Mouse (Mus musculus) MEL (cell line): ENCODE data around the gene Gm13889. TPM values are rescaled to one million over a fixed set of nuclear protein-coding genes. Genes with fewer than 3 reads are reported as not detected.

Experiments
- DNase-seq: peaks from one replicate; pipeline ENCODE4 v3.0.0; 2011; ENCODE audit warnings: low read depth, low spot score
- H3K27ac ChIP-seq: 2 replicates; pipeline ENCODE4 v1.5.1; 2012; ENCODE audit warnings: low read depth, mild to moderate bottlenecking, control low read depth, low read length, moderate library complexity; ENCODE audit not compliant: control insufficient read depth
- H3K27me3 ChIP-seq, 2 experiments: fragments of 150-350 bp in 1 of 2; sonication (generic) in 1 of 2; 2 replicates each; pipeline ENCODE4 v1.6.1; 2012; ENCODE audit warnings: low read length in 2 of 2, mild to moderate bottlenecking in 2 of 2, improper control_type of control experiment in 1 of 2, moderate library complexity in 1 of 2; ENCODE audit not compliant: insufficient read depth in 2 of 2, control insufficient read depth in 1 of 2
- H3K36me3 ChIP-seq, 2 experiments: 2 replicates each; pipeline ENCODE4 v1.6.1; 2012 to 2014; ENCODE audit warnings: low read length in 2 of 2, improper control_type of control experiment in 1 of 2, inconsistent platforms in 1 of 2, mild to moderate bottlenecking in 1 of 2; ENCODE audit not compliant: insufficient read depth in 2 of 2, control insufficient read depth in 1 of 2
- H3K4me1 ChIP-seq, 2 experiments: fragments of 150-350 bp in 1 of 2; sonication (generic) in 1 of 2; 2 replicates each; pipeline ENCODE4 v1.6.1; 2012; ENCODE audit warnings: low read length in 2 of 2, improper control_type of control experiment in 1 of 2, mild to moderate bottlenecking in 1 of 2; ENCODE audit not compliant: insufficient read depth in 2 of 2, control insufficient read depth in 1 of 2
- H3K4me3 ChIP-seq, 2 experiments: fragments of 150-350 bp in 1 of 2; sonication (generic) in 1 of 2; 2 replicates each; pipeline ENCODE4 v1.5.1; 2012; ENCODE audit warnings: low read depth in 2 of 2, low read length in 2 of 2, mild to moderate bottlenecking in 2 of 2, moderate library complexity in 2 of 2, control low read depth in 1 of 2, improper control_type of control experiment in 1 of 2; ENCODE audit not compliant: control insufficient read depth in 1 of 2, insufficient read depth in 1 of 2
- H3K79me2 ChIP-seq: 2 replicates; pipeline ENCODE4 v1.6.1; 2012; ENCODE audit warnings: mild to moderate bottlenecking, low read length, moderate library complexity; ENCODE audit not compliant: control insufficient read depth, poor library complexity, insufficient read depth
- H3K9ac ChIP-seq: 2 replicates; pipeline ENCODE4 v1.6.1; 2012; ENCODE audit warnings: low read depth, mild to moderate bottlenecking, control low read depth, low read length, moderate library complexity; ENCODE audit not compliant: control insufficient read depth, poor library complexity, severe bottlenecking
- H3K9me3 ChIP-seq: fragments of 150-350 bp; sonication (generic); replicated peaks from 2 replicates; pipeline ENCODE4 v1.6.1; 2012; ENCODE audit warnings: mild to moderate bottlenecking, low read length, improper control_type of control experiment, moderate library complexity; ENCODE audit not compliant: insufficient read depth
- ELF1 ChIP-seq: IDR thresholded peaks from 2 replicates; pipeline ENCODE4 v1.6.1; 2014; ENCODE audit warnings: low read depth, mild to moderate bottlenecking, inconsistent platforms, low read length, improper control_type of control experiment, moderate library complexity
- EP300 ChIP-seq, 2 experiments: IDR thresholded peaks; 2 replicates each; pipeline ENCODE4 v1.6.1; 2011; ENCODE audit warnings: improper control_type of control experiment in 2 of 2, low read length in 2 of 2, low read depth in 1 of 2, mild to moderate bottlenecking in 1 of 2
- GABPA ChIP-seq: IDR thresholded peaks from 2 replicates; pipeline ENCODE4 v1.6.1; 2012; ENCODE audit warnings: low read depth, mild to moderate bottlenecking, inconsistent platforms, low read length, improper control_type of control experiment, moderate library complexity
- GATA1 ChIP-seq: IDR thresholded peaks from 2 replicates; pipeline ENCODE4 v1.6.1; 2011; ENCODE audit warnings: low read depth, low read length, improper control_type of control experiment
- HCFC1 ChIP-seq: IDR thresholded peaks from 2 replicates; pipeline ENCODE4 v1.6.1; 2012; ENCODE audit warnings: low read depth, mild to moderate bottlenecking, inconsistent platforms, low read length, improper control_type of control experiment, moderate library complexity
- JUND ChIP-seq: IDR thresholded peaks from 2 replicates; pipeline ENCODE4 v1.6.1; 2011; ENCODE audit warnings: low read depth, mild to moderate bottlenecking, improper control_type of control experiment, low read length
- MEF2A ChIP-seq: IDR thresholded peaks from 2 replicates; pipeline ENCODE4 v1.6.1; 2014; ENCODE audit warnings: low read depth, mild to moderate bottlenecking, inconsistent platforms, low read length, improper control_type of control experiment; ENCODE audit not compliant: poor library complexity, insufficient replicate concordance, severe bottlenecking; ENCODE audit errors: extremely low read depth
- MXI1 ChIP-seq: IDR thresholded peaks from 2 replicates; pipeline ENCODE4 v1.6.1; 2011; ENCODE audit warnings: mild to moderate bottlenecking, low read depth, low read length, improper control_type of control experiment
- MYB ChIP-seq: IDR thresholded peaks from 2 replicates; pipeline ENCODE4 v1.6.1; 2011; ENCODE audit warnings: mild to moderate bottlenecking, low read depth, low read length, improper control_type of control experiment
- NRF1 ChIP-seq: IDR thresholded peaks from 2 replicates; pipeline ENCODE4 v1.6.1; 2014; ENCODE audit warnings: low read depth, mild to moderate bottlenecking, inconsistent platforms, low read length, improper control_type of control experiment, moderate library complexity; ENCODE audit not compliant: poor library complexity, insufficient read depth, severe bottlenecking
- POLR2AphosphoS2 ChIP-seq: IDR thresholded peaks from 2 replicates; pipeline ENCODE4 v1.6.1; 2011; ENCODE audit warnings: low read length, improper control_type of control experiment
- POLR2AphosphoS5 ChIP-seq: IDR thresholded peaks from 2 replicates; pipeline ENCODE4 v1.6.1; 2012; ENCODE audit warnings: low read depth, borderline replicate concordance, mild to moderate bottlenecking, inconsistent platforms, low read length, moderate library complexity, mixed read lengths
- TAL1 ChIP-seq: IDR thresholded peaks from 2 replicates; pipeline ENCODE4 v1.6.1; 2012; ENCODE audit warnings: mild to moderate bottlenecking, inconsistent platforms, low read length, moderate library complexity, mixed read lengths
- TCF12 ChIP-seq: IDR thresholded peaks from 2 replicates; pipeline ENCODE4 v1.6.1; 2014; ENCODE audit warnings: low read depth, mild to moderate bottlenecking, inconsistent platforms, low read length, improper control_type of control experiment, moderate library complexity
- USF2 ChIP-seq, 2 experiments: IDR thresholded peaks; 2 replicates each; pipeline ENCODE4 v1.6.1; 2011 to 2012; ENCODE audit warnings: improper control_type of control experiment in 2 of 2, low read length in 2 of 2, borderline replicate concordance in 1 of 2, inconsistent platforms in 1 of 2, low read depth in 1 of 2, mild to moderate bottlenecking in 1 of 2; ENCODE audit not compliant: insufficient read depth in 1 of 2
- ZKSCAN1 ChIP-seq: IDR thresholded peaks from 2 replicates; pipeline ENCODE4 v1.6.1; 2012; ENCODE audit warnings: low read depth, mild to moderate bottlenecking, inconsistent platforms, low read length, improper control_type of control experiment, moderate library complexity
- ZMIZ1 ChIP-seq: IDR thresholded peaks from 2 replicates; pipeline ENCODE4 v1.6.1; 2012; ENCODE audit warnings: low read depth, mild to moderate bottlenecking, inconsistent platforms, low read length, improper control_type of control experiment, moderate library complexity
- polyA plus RNA-seq, 2 experiments: library from polyadenylated mRNA; stranded (reverse) in 1 of 2; unstranded in 1 of 2; fragments of >175 nt in 1 of 2; fragments of >200 nt in 1 of 2; gene quantifications; 2 replicates each; pipeline versions ENCODE4 v1.2.1 to v1.2.4; 2012; ENCODE audit warnings: low replicate concordance in 2 of 2, low read depth in 1 of 2; ENCODE audit not compliant: insufficient read length in 2 of 2, insufficient read depth in 1 of 2, missing spikeins in 1 of 2
- total RNA-seq: library from RNA; depleted of rRNA; stranded (reverse); fragments of 300-350 nt; gene quantifications from 2 replicates; pipeline ENCODE4 v1.2.3, GENCODE M21; 2012

Gene Gm13889
- total and polyA plus RNA-seq, 3 experiments = not detected

DNA sequence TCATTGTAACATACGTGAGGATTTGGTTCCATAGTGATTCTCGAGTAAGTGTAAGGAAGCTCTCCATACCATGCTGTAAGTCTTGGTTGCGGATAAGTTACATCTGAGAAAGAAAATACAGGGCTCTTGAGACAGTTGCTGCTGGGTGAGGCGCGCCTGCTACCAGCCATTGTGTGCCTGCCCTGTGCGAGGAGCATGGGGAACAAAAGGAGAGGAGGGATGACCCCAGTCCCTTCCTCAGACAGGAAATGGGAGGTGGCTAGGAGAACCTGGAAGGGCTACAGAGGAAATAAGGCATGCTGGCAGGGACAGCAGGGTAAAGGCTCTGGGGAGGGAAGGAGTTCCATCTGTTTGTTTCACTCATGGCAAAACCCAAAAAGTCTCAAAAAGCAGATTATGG is 44.4 kb upstream of the Gm13889 start:
- Histone ChIP-seq H3K9ac (no peak overlapping the region), H3K9me3 (no peaks in the 10 kb centered on the region), H3K27ac (no peak overlapping the region), H3K4me1 (no peaks in the 10 kb centered on the region; a peak in 1 of 4 replicates), H3K4me3 (no peak overlapping the region), H3K27me3 (peaks cover 7 to 11% of the 10 kb centered on the region in 2 experiments), H3K79me2 (no peaks in the 10 kb centered on the region), H3K36me3 (no peaks in the 10 kb centered on the region)
- DNase-seq = no peak
- TF ChIP-seq ELF1 (no peak), MYB (no peak), GATA1 (no peak), HCFC1 (no peak), MEF2A (no peak), GABPA (no peak), MXI1 (no peak), TAL1 (no peak), JUND (no peak), ZMIZ1 (no peak), USF2 (IDR thresholded peaks at IDR 0.05; ENCODE audit: borderline replicate concordance in 1 of 2, insufficient read depth in 1 of 2, low read depth in 1 of 2, low read length in 2 of 2) (no peak), ZKSCAN1 (no peak), NRF1 (no peak)

DNA sequence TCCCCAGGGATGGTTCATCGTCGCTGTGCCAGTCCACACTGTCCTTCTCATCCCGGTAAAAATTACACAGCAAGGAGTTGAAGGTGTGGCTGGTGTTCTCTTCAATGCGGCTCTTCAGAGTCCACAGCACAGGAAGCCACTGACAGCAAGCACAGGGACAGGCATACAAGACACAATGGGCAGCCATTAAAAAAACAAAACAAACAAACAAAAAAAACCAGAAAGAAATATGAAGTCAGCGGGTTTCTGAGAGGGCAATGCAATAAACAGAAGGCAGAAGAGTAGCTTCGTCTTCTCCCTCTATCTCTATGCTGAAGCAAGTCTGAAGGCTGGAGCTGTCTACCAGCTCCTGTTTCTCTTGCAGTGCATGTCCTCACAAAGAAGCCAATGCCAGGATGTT is 39.3 kb upstream of the Gm13889 start, which contains the start of gene Gm27027:
Gene Gm27027, minus strand, starts transcription at position 101 of the 400 bp plus-strand sequence.
- Histone ChIP-seq H3K27me3 (peaks cover 13 to 17% of the 10 kb centered on the region in 2 experiments), H3K4me1 (peaks cover 0 to 4% of the 10 kb centered on the region in 2 experiments; a peak in 1 of 4 replicates), H3K9me3 (no peaks in the 10 kb centered on the region), H3K4me3 (no peak within 1 kb of the TSS), H3K36me3 (no peaks in the 10 kb centered on the region), H3K79me2 (no peaks in the 10 kb centered on the region), H3K9ac (no peak within 1 kb of the TSS), H3K27ac (no peak within 1 kb of the TSS)
- DNase-seq = no peak
- no peak for TF ChIP-seq HCFC1
- no peak for TF ChIP-seq TCF12
- no peak for TF ChIP-seq POLR2AphosphoS5
- no peak for TF ChIP-seq POLR2AphosphoS2
- TF ChIP-seq EP300 (IDR thresholded peaks at IDR 0.05; ENCODE audit: low read depth in 1 of 2, low read length in 2 of 2) = no peak
